Mouse (Mus musculus) CH12.LX (cell line): ENCODE results near the gene Lgr6.

Experiments used
- BHLHE40 ChIP-seq: IDR thresholded peaks from 2 replicates; pipeline ENCODE4 v1.6.1; 2011; ENCODE audit warnings: mild to moderate bottlenecking, low read depth, low read length, improper control_type of control experiment
- CTCF ChIP-seq, 2 experiments: IDR thresholded peaks in 1 of 2; conservative IDR thresholded peaks in 1 of 2; 2 replicates each; pipeline ENCODE4 v1.5.1; 2011 to 2012; ENCODE audit warnings: low read depth in 2 of 2, low read length in 2 of 2, improper control_type of control experiment in 1 of 2, inconsistent platforms in 1 of 2, mild to moderate bottlenecking in 1 of 2, moderate library complexity in 1 of 2
- E2F4 ChIP-seq: IDR thresholded peaks from 2 replicates; pipeline ENCODE4 v1.6.1; 2011; ENCODE audit warnings: low read depth, low read length, improper control_type of control experiment; ENCODE audit not compliant: insufficient replicate concordance
- ELF1 ChIP-seq: IDR thresholded peaks from 2 replicates; pipeline ENCODE4 v1.6.1; 2014; ENCODE audit warnings: low read depth, mild to moderate bottlenecking, inconsistent platforms, low read length, improper control_type of control experiment
- HCFC1 ChIP-seq: IDR thresholded peaks from 2 replicates; pipeline ENCODE4 v1.6.1; 2012; ENCODE audit warnings: low read depth, mild to moderate bottlenecking, inconsistent platforms, low read length, improper control_type of control experiment
- POLR2A ChIP-seq: IDR thresholded peaks from 2 replicates; pipeline ENCODE4 v1.6.1; 2011; ENCODE audit warnings: low read depth, mild to moderate bottlenecking, improper control_type of control experiment, low read length
- RCOR1 ChIP-seq: conservative IDR thresholded peaks from 2 replicates; pipeline ENCODE4 v1.6.1; 2012; ENCODE audit warnings: low read depth, mild to moderate bottlenecking, inconsistent platforms, low read length, improper control_type of control experiment
- SMC3 ChIP-seq: IDR thresholded peaks from 2 replicates; pipeline ENCODE4 v1.6.1; 2011; ENCODE audit warnings: low read depth, low read length, improper control_type of control experiment
- ZC3H11A ChIP-seq: IDR thresholded peaks from 2 replicates; pipeline ENCODE4 v1.6.1; 2012; ENCODE audit warnings: low read depth, mild to moderate bottlenecking, inconsistent platforms, low read length, improper control_type of control experiment

- TF ChIP-seq E2F4 (no peak), CTCF (conservative IDR thresholded peaks at IDR 0.05 in 1 of 2, IDR thresholded peaks at IDR 0.05 in 1 of 2; ENCODE audit: low read depth in 2 of 2, low read length in 2 of 2) (no peak), ZC3H11A (no peak), BHLHE40 (no peak), POLR2A (no peak), ELF1 (no peak), SMC3 (no peak), HCFC1 (no peak), RCOR1 (no peak)
Observed at GRCm38 (mm10) chr1:135142452-135142851, 37.4 kb upstream of the Lgr6 start.
